Mouse (Mus musculus): ENCODE data around the gene Hamp2. TPM values are rescaled to one million over a fixed set of nuclear protein-coding genes. Genes with fewer than 3 reads are reported as not detected.

Gene Hamp2
- polyA plus RNA-seq, 1 experiment from 2014 or later, result not detected

- Histone ChIP-seq H3K4me3 (replicated peaks) (no peak overlapping the region), H3K27me3 (no peaks in the 10 kb centered on the region), H3K4me1 (replicated peaks) (no peaks in the 10 kb centered on the region), H3K4me2 (no peak overlapping the region), H3K36me3 (no peaks in the 10 kb centered on the region), H3K27ac (no peak overlapping the region), H3K9me3 (replicated peaks) (no peaks in the 10 kb centered on the region), H3K9ac (no peak overlapping the region)
- 61% methylated on average over 7 of the region's 7 CpGs for WGBS (ENCODE audit: insufficient replicate concordance)
- DNase-seq (no peak), ATAC-seq (ENCODE audit: low read depth) (no peak)
These were observed 35.7 kb downstream of the Hamp2 start for GRCm38 (mm10) chr7:30888786-30889185.

GRCm38 (mm10) chr7:30887568-30888188 is 36.8 kb downstream of the Hamp2 start:
- Histone ChIP-seq H3K36me3 (no peaks in the 10 kb centered on the region), H3K4me1 (replicated peaks) (no peaks in the 10 kb centered on the region), H3K27ac (no peak overlapping the region), H3K4me2 (no peak overlapping the region), H3K9ac (no peak overlapping the region), H3K4me3 (replicated peaks) (no peak overlapping the region), H3K27me3 (no peaks in the 10 kb centered on the region), H3K9me3 (replicated peaks) (no peaks in the 10 kb centered on the region)
- DNase-seq, result no peak
- no peak for ATAC-seq (ENCODE audit: low read depth)
- 63% methylated on average over 14 of the region's 14 CpGs for WGBS (ENCODE audit: insufficient replicate concordance)

- Histone ChIP-seq H3K27me3 (no peaks in the 10 kb centered on the region), H3K4me1 (replicated peaks) (no peaks in the 10 kb centered on the region), H3K27ac (no peak overlapping the region), H3K4me2 (no peak overlapping the region), H3K36me3 (no peaks in the 10 kb centered on the region), H3K4me3 (replicated peaks) (no peak overlapping the region), H3K9ac (no peak overlapping the region), H3K9me3 (replicated peaks) (no peaks in the 10 kb centered on the region)
- 62% methylated on average over 4 of the region's 4 CpGs for WGBS (ENCODE audit: insufficient replicate concordance)
- DNase-seq (no peak), ATAC-seq (ENCODE audit: low read depth) (no peak)
These were observed 37.6 kb downstream of the Hamp2 start for GRCm38 (mm10) chr7:30886852-30887251.

DNA sequence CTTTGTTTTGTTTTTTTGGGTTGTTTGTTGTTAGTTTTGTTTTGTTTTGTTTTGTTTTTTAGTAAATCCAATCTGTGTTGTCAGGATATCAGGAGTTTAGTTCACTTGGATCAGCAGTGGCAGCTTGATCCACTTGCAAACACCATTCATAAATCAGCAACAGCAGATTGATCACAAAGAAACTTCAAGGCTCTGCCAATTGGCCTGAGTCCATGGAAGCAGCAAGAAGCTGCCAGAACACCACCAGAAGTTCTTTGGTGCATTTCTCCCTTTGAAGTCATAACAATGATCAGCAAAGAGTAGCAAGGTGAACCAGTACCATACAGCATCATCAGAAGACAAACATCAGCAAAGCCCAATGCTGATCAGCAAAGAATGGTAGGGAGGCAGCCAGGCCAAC is 40.4 kb downstream of the Hamp2 start:
- no peak overlapping the region for H3K9ac ChIP-seq
- no peaks in the 10 kb centered on the region for H3K36me3 ChIP-seq
- H3K4me2 ChIP-seq, result no peak overlapping the region
- ATAC-seq (ENCODE audit: low read depth) (no peak), DNase-seq (no peak)
- H3K9me3 ChIP-seq (replicated peaks), result no peaks in the 10 kb centered on the region
- no peaks in the 10 kb centered on the region for H3K4me1 ChIP-seq (replicated peaks)
- H3K27ac ChIP-seq, result no peak overlapping the region
- H3K27me3 ChIP-seq, result no peaks in the 10 kb centered on the region
- no peak overlapping the region for H3K4me3 ChIP-seq (replicated peaks)

DNA sequence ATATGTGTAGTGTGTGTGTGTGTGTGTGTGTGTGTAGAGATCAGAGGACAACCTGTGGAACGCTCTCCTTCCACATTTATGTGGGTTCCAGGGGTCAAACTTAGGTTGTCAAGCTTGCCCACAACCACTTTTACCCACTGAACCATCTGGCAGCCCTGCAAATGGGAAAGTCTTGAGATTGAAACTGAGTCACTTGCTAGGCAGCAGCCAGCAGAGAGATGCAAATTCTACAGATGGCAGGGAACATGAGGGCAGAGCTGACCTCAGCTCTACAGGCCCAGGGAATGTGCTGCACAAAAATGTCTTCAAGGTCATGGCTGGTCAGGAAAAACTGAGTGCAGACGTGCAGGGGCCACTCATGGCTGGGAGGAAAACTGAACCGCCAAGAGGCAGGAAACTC is 43.1 kb downstream of the Hamp2 start:
- no peak overlapping the region for H3K9ac ChIP-seq
- no peaks in the 10 kb centered on the region for H3K9me3 ChIP-seq (replicated peaks)
- ATAC-seq (ENCODE audit: low read depth), result no peak
- no peak overlapping the region for H3K4me3 ChIP-seq (replicated peaks)
- no peaks in the 10 kb centered on the region for H3K4me1 ChIP-seq (replicated peaks)
- H3K27ac ChIP-seq, result no peak overlapping the region
- no peak for DNase-seq
- H3K27me3 ChIP-seq, result no peaks in the 10 kb centered on the region
- no peaks in the 10 kb centered on the region for H3K36me3 ChIP-seq
- no peak overlapping the region for H3K4me2 ChIP-seq
- WGBS (ENCODE audit: insufficient replicate concordance), result 67% methylated on average over 3 of the region's 3 CpGs

GRCm38 (mm10) chr7:30880176-30880575 is 44.3 kb downstream of the Hamp2 start, which contains the start of gene Cd22:
Gene Cd22 (minus strand): TSS chr7:30880342.
- WGBS (ENCODE audit: insufficient replicate concordance), result 32% methylated on average over 7 of the region's 7 CpGs
- no peak for ATAC-seq (ENCODE audit: low read depth)
- Histone ChIP-seq H3K27ac (no peak within 1 kb of the TSS), H3K4me1 (replicated peaks) (no peaks in the 10 kb centered on the region), H3K36me3 (no peaks in the 10 kb centered on the region), H3K9me3 (replicated peaks) (no peaks in the 10 kb centered on the region), H3K4me3 (replicated peaks) (no peak within 1 kb of the TSS), H3K4me2 (no peak within 1 kb of the TSS), H3K9ac (no peak within 1 kb of the TSS), H3K27me3 (no peaks in the 10 kb centered on the region)
- DNase-seq, result no peak

DNA sequence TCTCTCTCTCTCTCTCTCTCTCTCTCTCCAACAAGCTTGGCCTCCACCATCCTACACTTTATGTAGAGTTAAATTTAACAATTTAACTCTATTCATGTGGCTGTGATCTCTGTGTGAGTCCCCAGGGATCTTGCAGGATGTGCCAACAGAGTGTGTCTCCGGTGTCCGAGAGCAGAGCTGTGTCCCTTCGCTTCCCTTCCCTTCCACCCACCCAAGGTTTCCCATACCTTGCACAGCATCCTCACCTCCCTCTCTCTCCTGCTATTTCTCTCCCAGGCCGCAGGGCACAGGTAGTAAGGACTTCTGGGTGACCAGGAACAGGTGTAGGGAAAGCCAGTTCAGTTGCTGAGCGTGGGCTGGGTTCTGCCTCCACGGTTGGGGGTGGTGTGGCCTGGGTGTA is 45.5 kb downstream of the Hamp2 start:
- Histone ChIP-seq H3K9me3 (replicated peaks) (no peaks in the 10 kb centered on the region), H3K4me1 (replicated peaks) (no peaks in the 10 kb centered on the region), H3K27ac (no peak overlapping the region), H3K36me3 (no peaks in the 10 kb centered on the region), H3K27me3 (no peaks in the 10 kb centered on the region), H3K4me3 (replicated peaks) (no peak overlapping the region), H3K9ac (no peak overlapping the region), H3K4me2 (no peak overlapping the region)
- ATAC-seq (ENCODE audit: low read depth), result no peak
- 48% methylated on average over 6 of the region's 6 CpGs for WGBS (ENCODE audit: insufficient replicate concordance)
- no peak for DNase-seq

- Histone ChIP-seq H3K9me3 (replicated peaks) (no peaks in the 10 kb centered on the region), H3K4me1 (replicated peaks) (no peaks in the 10 kb centered on the region), H3K9ac (no peak overlapping the region), H3K27ac (no peak overlapping the region), H3K27me3 (peaks cover 4% of the 10 kb centered on the region), H3K36me3 (no peaks in the 10 kb centered on the region), H3K4me2 (peak overlapping the region; percentile 30; the same call in 1 of the 2 replicates), H3K4me3 (replicated peaks) (no peak overlapping the region)
- ATAC-seq (ENCODE audit: low read depth) (no peak), DNase-seq (peak; percentile 20)
- 12% methylated on average over 15 of the region's 15 CpGs for WGBS (ENCODE audit: insufficient replicate concordance)
These were observed 51.4 kb downstream of the Hamp2 start for GRCm38 (mm10) chr7:30873083-30873482.

Other genes starting within 250 kb of the Hamp2 start
- 0.34 and 0.37 TPM in 2 replicates for gene 2200002J24Rik, start 225.8 kb downstream of the Hamp2 start, polyA plus RNA-seq (2015; fragmentation: Nextera tagmentation; extraction: Ambion mirVana)
- 1.1 and 1.7 TPM in 2 replicates for gene Atp4a, start 212.5 kb downstream of the Hamp2 start, polyA plus RNA-seq (2015; fragmentation: Nextera tagmentation; extraction: Ambion mirVana)
- gene Tmem147, start 195.1 kb downstream of the Hamp2 start, polyA plus RNA-seq (2015; fragmentation: Nextera tagmentation; extraction: Ambion mirVana), result 108 and 121 TPM in 2 replicates
- not detected in 2 replicates for gene Gapdhs, start 181.0 kb downstream of the Hamp2 start, polyA plus RNA-seq (2015; fragmentation: Nextera tagmentation; extraction: Ambion mirVana)
- gene Sbsn, start 173.2 kb downstream of the Hamp2 start, polyA plus RNA-seq (2015; fragmentation: Nextera tagmentation; extraction: Ambion mirVana), result 0.08 and 0.22 TPM in 2 replicates
- gene Dmkn, start 160.9 kb downstream of the Hamp2 start, polyA plus RNA-seq (2015; fragmentation: Nextera tagmentation; extraction: Ambion mirVana), result 0.17 TPM in 1 of 2 replicates, not detected in the other
- gene Krtdap, start 136.8 kb downstream of the Hamp2 start, polyA plus RNA-seq (2015; fragmentation: Nextera tagmentation; extraction: Ambion mirVana), result 0.27 TPM in 1 of 2 replicates, not detected in the other
- gene Ffar2, start 100.9 kb downstream of the Hamp2 start, polyA plus RNA-seq (2015; fragmentation: Nextera tagmentation; extraction: Ambion mirVana), result 0.35 and 0.46 TPM in 2 replicates
- not detected in 2 replicates for gene Ffar3, start 68.5 kb downstream of the Hamp2 start, polyA plus RNA-seq (2015; fragmentation: Nextera tagmentation; extraction: Ambion mirVana)
- gene Ffar1, start 63.1 kb downstream of the Hamp2 start, polyA plus RNA-seq (2015; fragmentation: Nextera tagmentation; extraction: Ambion mirVana), result not detected in 2 replicates
- gene Cd22, start 44.3 kb downstream of the Hamp2 start, polyA plus RNA-seq (2015; fragmentation: Nextera tagmentation; extraction: Ambion mirVana), result 0.07 and 0.16 TPM in 2 replicates
- gene Mag, start 9.8 kb downstream of the Hamp2 start, polyA plus RNA-seq (2015; fragmentation: Nextera tagmentation; extraction: Ambion mirVana), result 0.16 and 0.20 TPM in 2 replicates
- gene Hamp, start 19.4 kb upstream of the Hamp2 start, polyA plus RNA-seq (2015; fragmentation: Nextera tagmentation; extraction: Ambion mirVana), result 2.0 and 3.7 TPM in 2 replicates
- gene Usf2, start 32.1 kb upstream of the Hamp2 start, polyA plus RNA-seq (2015; fragmentation: Nextera tagmentation; extraction: Ambion mirVana), result 9.7 and 10.4 TPM in 2 replicates
- 20.9 and 22.3 TPM in 2 replicates for gene Lsr, start 48.8 kb upstream of the Hamp2 start, polyA plus RNA-seq (2015; fragmentation: Nextera tagmentation; extraction: Ambion mirVana)
- gene Fam187b, start 49.1 kb upstream of the Hamp2 start, polyA plus RNA-seq (2015; fragmentation: Nextera tagmentation; extraction: Ambion mirVana), result 2.1 TPM in 2 replicates
- gene Fxyd5, start 117.8 kb upstream of the Hamp2 start, polyA plus RNA-seq (2015; fragmentation: Nextera tagmentation; extraction: Ambion mirVana), result 17.3 and 19.2 TPM in 2 replicates
- gene Fxyd7, start 126.8 kb upstream of the Hamp2 start, polyA plus RNA-seq (2015; fragmentation: Nextera tagmentation; extraction: Ambion mirVana), result 0.17 and 0.47 TPM in 2 replicates
- gene Fxyd1, start 132.5 kb upstream of the Hamp2 start, polyA plus RNA-seq (2015; fragmentation: Nextera tagmentation; extraction: Ambion mirVana), result 41.1 and 44.2 TPM in 2 replicates
- 0.07 and 0.13 TPM in 2 replicates for gene Lgi4, start 134.7 kb upstream of the Hamp2 start, polyA plus RNA-seq (2015; fragmentation: Nextera tagmentation; extraction: Ambion mirVana)
- 0.52 and 1.1 TPM in 2 replicates for gene Fxyd3, start 152.0 kb upstream of the Hamp2 start, polyA plus RNA-seq (2015; fragmentation: Nextera tagmentation; extraction: Ambion mirVana)
- 45.7 and 45.8 TPM in 2 replicates for gene Hpn, start 190.6 kb upstream of the Hamp2 start, polyA plus RNA-seq (2015; fragmentation: Nextera tagmentation; extraction: Ambion mirVana)
- gene Scn1b, start 202.3 kb upstream of the Hamp2 start, polyA plus RNA-seq (2015; fragmentation: Nextera tagmentation; extraction: Ambion mirVana), result 0.42 and 0.60 TPM in 2 replicates
- 9.3 and 10.7 TPM in 2 replicates for gene Gramd1a, start 231.2 kb upstream of the Hamp2 start, polyA plus RNA-seq (2015; fragmentation: Nextera tagmentation; extraction: Ambion mirVana)